Mouse (Mus musculus) Muller cell, postnatal 12 days (primary cell): ENCODE data around the gene Cd209c.
A peak's percentile ranks its signal among the peaks of the same experiment; 100 is the strongest.

Experiments
- DNase-seq: peaks from one replicate; pipeline ENCODE4 v3.0.0-alpha.2; 2015; ENCODE audit errors: inconsistent ontology term

Cd209c gene

DNA sequence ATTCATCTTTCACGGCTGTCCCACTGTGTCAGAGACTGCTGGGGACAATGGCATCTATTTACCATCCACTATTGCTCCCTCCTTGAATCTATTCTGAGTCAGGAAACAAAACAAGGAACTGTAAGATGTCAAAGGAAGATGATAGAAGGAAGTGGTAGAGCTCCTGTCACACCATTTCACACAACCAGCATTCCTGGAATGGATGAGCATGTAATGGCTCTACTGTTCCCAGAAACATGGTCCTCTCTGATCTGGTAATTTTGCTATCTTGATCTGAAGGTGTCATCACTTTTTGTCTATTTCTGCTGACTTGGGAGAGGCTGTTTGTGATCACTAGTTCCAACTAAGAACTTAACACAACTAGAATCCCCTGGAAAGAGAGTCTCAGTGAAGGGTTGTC is at the start of gene Cd209c:
TSS of gene Cd209c (minus strand) at position 101 of the 400 bp plus-strand sequence.
- DNase-seq = no peak

DNA sequence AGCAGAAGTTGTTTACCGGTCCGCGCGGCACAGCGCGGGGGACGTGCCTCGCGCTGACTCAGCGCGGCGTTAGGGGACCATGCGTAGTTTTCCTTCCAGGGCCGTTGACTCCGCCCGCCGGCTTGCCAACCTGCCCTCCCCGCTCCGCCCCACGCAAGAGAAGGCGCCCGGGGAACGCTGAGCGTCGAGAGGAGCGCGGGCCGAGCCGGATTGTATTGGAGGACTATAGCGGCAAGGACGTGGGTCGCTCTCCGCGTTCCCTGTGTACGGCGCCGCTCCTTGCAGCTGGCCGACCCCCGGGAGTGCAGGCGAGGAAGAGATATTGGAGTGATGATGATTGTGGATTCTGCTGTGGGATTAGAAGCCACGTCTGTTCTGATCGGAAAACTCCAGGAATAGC is 39.7 kb upstream of the Cd209c start:
- no peak for DNase-seq

DNA sequence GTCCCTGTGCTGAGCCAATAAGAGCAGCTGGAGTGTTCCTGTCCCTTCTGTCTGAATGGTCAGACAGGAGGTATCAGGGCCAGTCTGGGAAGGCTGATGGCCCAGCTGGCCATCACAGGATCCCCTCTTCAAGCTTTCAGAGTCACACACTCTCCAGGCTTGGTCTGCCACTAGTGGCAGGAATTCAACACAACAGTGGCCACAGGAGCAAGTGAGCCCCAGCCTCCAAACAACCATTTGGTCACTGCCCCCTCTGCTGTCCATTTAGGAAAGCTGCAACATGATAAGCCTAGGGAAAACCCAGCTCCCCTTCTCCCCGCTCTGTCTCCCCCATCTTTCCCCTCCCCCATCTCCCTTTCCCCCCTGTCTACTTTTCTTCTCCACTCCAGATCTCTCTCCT is 1.5 kb upstream of the Cd209c start:
- peak; percentile 32 for DNase-seq

DNA sequence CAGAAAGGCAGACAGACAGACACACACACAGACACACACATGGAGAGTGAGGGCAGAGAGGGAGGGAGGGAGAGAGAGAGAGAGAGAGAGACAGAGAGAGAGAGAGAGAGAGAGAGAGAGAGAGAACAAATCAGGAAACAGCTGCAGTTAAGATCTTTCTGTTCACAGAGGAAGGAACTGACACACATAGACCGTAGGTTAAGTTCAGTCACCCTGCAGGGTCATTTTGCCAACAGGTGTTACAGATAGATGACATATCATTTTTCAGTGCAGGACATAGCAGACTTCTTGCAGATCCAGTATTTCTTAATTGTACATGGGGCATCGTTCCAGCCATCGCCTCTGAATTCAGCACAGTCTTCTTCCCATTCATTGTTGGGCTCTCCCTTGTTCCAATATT is 14.5 kb downstream of the Cd209c start:
- no peak for DNase-seq

DNA sequence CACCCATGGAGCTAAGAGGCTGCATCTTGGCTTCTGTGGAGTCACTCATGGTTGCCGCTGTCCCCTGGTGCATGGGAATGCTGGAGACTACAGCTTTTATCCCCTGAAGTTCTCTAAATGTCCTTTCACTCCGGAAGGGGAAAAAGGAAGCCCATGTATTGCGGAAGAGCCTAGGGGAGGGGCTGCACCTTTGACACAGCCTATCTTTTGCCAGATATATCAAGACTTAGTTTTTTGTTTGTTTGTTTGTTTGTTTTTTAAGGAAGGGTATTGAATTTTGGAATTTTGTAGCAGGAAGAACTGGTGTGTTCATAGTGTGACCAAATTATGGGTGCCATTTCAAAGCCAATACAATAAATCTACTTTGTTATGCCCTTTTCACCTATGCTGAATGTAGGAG is 27.8 kb downstream of the Cd209c start, which contains the start of gene Cd209b:
TSS of gene Cd209b (minus strand) at position 101 of the 400 bp plus-strand sequence.
- no peak for DNase-seq
